Mouse (Mus musculus) limb, embryonic 11.5 days (tissue): ENCODE results near the gene Scd1. TPM values are rescaled to one million over a fixed set of nuclear protein-coding genes. Genes with fewer than 3 reads are reported as not detected.

Source experiments
- ATAC-seq: fragments of 200-750 bp; cut with Nextera tagmentation; 2 replicates; pipeline ENCODE4 v1.8.0; 2017; ENCODE audit warnings: low read depth; ENCODE audit not compliant: insufficient number of reproducible peaks, low FRiP score, low TSS enrichment
- DNase-seq: peaks from one replicate; pipeline ENCODE4 v3.0.0-alpha.2; 2015; ENCODE audit warnings: low spot score
- H3K27ac ChIP-seq: fragments of 300-500 bp; sonication (generic); replicated peaks from 2 replicates; pipeline ENCODE4 v1.5.1; 2014; ENCODE audit warnings: low read depth, mild to moderate bottlenecking, low read length
- H3K27me3 ChIP-seq: fragments of 300-500 bp; sonication (generic); 2 replicates; pipeline ENCODE4 v1.6.1; 2014; ENCODE audit warnings: mild to moderate bottlenecking, low read length, mixed read lengths; ENCODE audit not compliant: control insufficient read depth, insufficient read depth
- H3K36me3 ChIP-seq: fragments of 300-500 bp; sonication (generic); 2 replicates; pipeline ENCODE4 v1.6.1; 2014; ENCODE audit warnings: mild to moderate bottlenecking, low read length, moderate library complexity, mixed read lengths; ENCODE audit not compliant: control insufficient read depth, insufficient read depth
- H3K4me1 ChIP-seq: fragments of 300-500 bp; sonication (generic); 2 replicates; pipeline ENCODE4 v1.6.1; 2014; ENCODE audit warnings: low read length, mixed read lengths; ENCODE audit not compliant: control insufficient read depth, insufficient read depth
- H3K4me2 ChIP-seq: fragments of 300-500 bp; sonication (generic); 2 replicates; pipeline ENCODE4 v1.6.1; 2014; ENCODE audit warnings: low read depth, mild to moderate bottlenecking, moderate library complexity; ENCODE audit not compliant: severe bottlenecking
- H3K4me3 ChIP-seq: fragments of 300-500 bp; sonication (generic); 2 replicates; pipeline ENCODE4 v1.5.1; 2014; ENCODE audit warnings: low read depth, low read length
- H3K9ac ChIP-seq: fragments of 300-500 bp; sonication (generic); 2 replicates; pipeline ENCODE4 v1.6.1; 2014; ENCODE audit warnings: mild to moderate bottlenecking, low read length
- H3K9me3 ChIP-seq: fragments of 300-500 bp; sonication (generic); 2 replicates; pipeline ENCODE4 v1.6.1; 2016; ENCODE audit warnings: low read length; ENCODE audit not compliant: control insufficient read depth
- WGBS: fragments of 180-500 bp; shearing (Covaris S2); extraction: QIAGEN DNeasy Blood & Tissue Kit; methylation state at CpG from one replicate; pipeline ENCODE4 v1.1.7; 2014; 5-methylcytosine and 5-hydroxymethylcytosine counted together
- polyA plus RNA-seq: library from polyadenylated mRNA; unstranded; fragments of >200 nt; fragmentation: Nextera tagmentation; extraction: Ambion mirVana; gene quantifications from 2 replicates; pipeline ENCODE4 v1.2.1, GENCODE M21; 2014

Gene Scd1
- polyA plus RNA-seq, 1 experiment from 2014 or later, result 16.7 TPM

DNA sequence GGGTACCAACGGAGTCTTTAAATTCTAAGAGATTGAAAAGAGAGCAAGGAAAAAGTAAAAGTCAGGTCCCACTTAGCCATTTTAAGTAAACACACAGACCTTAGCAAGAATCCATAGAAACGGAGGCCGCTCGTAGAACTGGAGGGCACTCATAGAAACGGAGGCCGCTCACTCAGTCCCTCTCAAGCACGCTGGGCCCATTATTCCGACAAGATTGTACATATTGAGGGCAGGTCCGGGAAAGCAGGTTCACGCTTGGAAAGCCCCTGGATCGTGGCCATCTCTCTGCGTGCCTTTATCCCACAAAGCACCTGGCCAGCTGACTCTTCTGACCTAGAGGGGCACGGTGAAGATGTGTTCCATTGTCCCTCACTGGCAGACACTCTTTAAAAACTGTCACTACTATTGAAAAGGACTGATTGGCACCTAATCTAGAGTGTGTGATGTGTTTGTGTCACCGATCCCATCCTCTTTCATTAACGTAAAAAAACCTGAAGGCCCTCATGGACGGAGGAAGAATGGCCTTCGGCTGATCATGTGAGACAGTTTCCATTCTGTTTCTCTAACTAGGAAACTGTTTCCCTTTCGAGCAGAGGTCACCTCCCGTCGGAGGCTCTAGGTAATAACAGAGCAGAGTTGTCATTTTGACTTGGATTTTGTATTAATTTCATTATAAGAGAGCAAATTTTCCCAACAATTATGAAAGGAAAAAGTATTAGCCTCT is 2.8 kb upstream of the Scd1 start:
- H3K27ac ChIP-seq, result no peak overlapping the region
- H3K4me3 ChIP-seq, result no peak overlapping the region
- no peaks in the 10 kb centered on the region for H3K9me3 ChIP-seq
- ATAC-seq (no peak), DNase-seq (no peak)
- no peak overlapping the region for H3K4me2 ChIP-seq
- no peaks in the 10 kb centered on the region for H3K27me3 ChIP-seq
- 92% methylated on average over 20 of the region's 20 CpGs for WGBS
- no peaks in the 10 kb centered on the region for H3K36me3 ChIP-seq
- H3K4me1 ChIP-seq, result peaks cover 11% of the 10 kb centered on the region
- no peak overlapping the region for H3K9ac ChIP-seq

- Histone ChIP-seq H3K4me3 (peak overlapping the region; percentile 55), H3K36me3 (peaks cover 2% of the 10 kb centered on the region; the same call in 1 of the 2 replicates), H3K27ac (no peak overlapping the region; the same call in 1 of the 2 replicates), H3K27me3 (no peaks in the 10 kb centered on the region), H3K4me2 (peak overlapping the region; percentile 74), H3K4me1 (peaks cover 11% of the 10 kb centered on the region), H3K9me3 (no peaks in the 10 kb centered on the region), H3K9ac (no peak overlapping the region; the same call in 1 of the 2 replicates)
- WGBS, result 68% methylated on average over 4 of the region's 4 CpGs
- no peak for DNase-seq
- ATAC-seq, result no peak
These were observed 916 bp upstream of the Scd1 start for GRCm38 (mm10) chr19:44408595-44408994.

GRCm38 (mm10) chr19:44408223-44408545 is 505 bp upstream of the Scd1 start:
- DNase-seq, result peak; percentile 73
- H3K36me3 ChIP-seq, result peaks cover 2% of the 10 kb centered on the region; the same call in 1 of the 2 replicates
- H3K9me3 ChIP-seq, result no peaks in the 10 kb centered on the region
- H3K27me3 ChIP-seq, result no peaks in the 10 kb centered on the region
- peaks cover 11% of the 10 kb centered on the region for H3K4me1 ChIP-seq
- ATAC-seq, result peak; percentile 69; the same call in 1 of the 2 replicates
- peak overlapping the region; percentile 74 for H3K4me2 ChIP-seq
- peak overlapping the region; percentile 55 for H3K4me3 ChIP-seq
- WGBS, result under 1% methylated on average over 14 of the region's 14 CpGs
- peak overlapping the region; percentile 48; the same call in 1 of the 2 replicates for H3K27ac ChIP-seq
- H3K9ac ChIP-seq, result peak overlapping the region; percentile 50; the same call in 1 of the 2 replicates

GRCm38 (mm10) chr19:44403546-44403945 is 4.1 kb downstream of the Scd1 start:
- peaks cover 9% of the 10 kb centered on the region for H3K36me3 ChIP-seq
- H3K9ac ChIP-seq, result no peak overlapping the region
- no peaks in the 10 kb centered on the region for H3K27me3 ChIP-seq
- WGBS, result 84% methylated on average over 6 of the region's 6 CpGs
- H3K9me3 ChIP-seq, result no peaks in the 10 kb centered on the region
- DNase-seq (no peak), ATAC-seq (no peak)
- H3K4me2 ChIP-seq, result no peak overlapping the region
- H3K4me1 ChIP-seq, result peaks cover 11% of the 10 kb centered on the region
- no peak overlapping the region for H3K27ac ChIP-seq
- no peak overlapping the region for H3K4me3 ChIP-seq

DNA sequence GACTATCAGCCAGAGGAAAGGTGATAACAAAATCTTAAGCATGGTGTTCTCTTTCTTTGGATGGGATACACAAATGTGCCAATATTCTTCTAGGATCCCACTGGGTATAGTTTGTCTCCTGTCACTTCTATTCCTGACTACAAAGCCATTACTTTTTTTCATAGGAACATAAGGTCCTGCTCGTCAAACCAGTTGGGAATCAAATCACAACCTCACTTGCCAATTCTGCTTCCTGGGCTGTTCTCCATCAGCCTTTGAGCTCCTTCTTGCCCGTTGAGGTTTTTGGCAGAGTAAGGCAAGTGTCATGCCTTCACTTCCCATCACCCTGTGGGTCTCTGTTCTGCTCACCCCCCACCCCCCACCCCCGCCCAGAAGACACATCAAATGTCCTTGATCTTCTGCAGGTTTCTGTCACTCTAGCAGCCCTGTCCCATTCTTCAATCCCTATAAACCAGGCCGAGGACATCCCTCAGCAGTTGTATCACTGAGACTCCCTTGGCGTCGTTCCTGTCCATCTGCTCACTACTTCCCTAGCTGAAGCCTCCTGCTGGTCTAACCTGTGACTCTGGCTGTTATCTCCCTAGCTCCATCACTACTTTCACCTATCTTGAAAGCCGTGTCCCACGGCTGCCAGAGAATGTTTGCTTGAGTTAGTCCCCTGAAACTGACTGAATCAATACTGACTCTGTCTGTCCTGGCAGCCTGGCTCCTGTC is 7.0 kb downstream of the Scd1 start:
- Histone ChIP-seq H3K4me3 (no peak overlapping the region), H3K4me2 (no peak overlapping the region), H3K9ac (no peak overlapping the region), H3K36me3 (peaks cover 12% of the 10 kb centered on the region), H3K9me3 (no peaks in the 10 kb centered on the region), H3K27me3 (no peaks in the 10 kb centered on the region), H3K4me1 (no peaks in the 10 kb centered on the region), H3K27ac (no peak overlapping the region)
- ATAC-seq (no peak), DNase-seq (no peak)
- WGBS, result 87% methylated on average over 8 of the region's 8 CpGs

GRCm38 (mm10) chr19:44400076-44400475 is 7.6 kb downstream of the Scd1 start:
- DNase-seq, result no peak
- Histone ChIP-seq H3K4me1 (no peaks in the 10 kb centered on the region), H3K27ac (no peak overlapping the region), H3K27me3 (no peaks in the 10 kb centered on the region), H3K4me3 (no peak overlapping the region), H3K36me3 (peaks cover 12% of the 10 kb centered on the region), H3K9ac (no peak overlapping the region), H3K9me3 (no peaks in the 10 kb centered on the region), H3K4me2 (no peak overlapping the region)
- WGBS, result 96% methylated on average over 18 of the region's 18 CpGs
- ATAC-seq, result no peak

- WGBS, result 87% methylated on average over 5 of the region's 5 CpGs
- H3K4me2 ChIP-seq, result no peak overlapping the region
- H3K9ac ChIP-seq, result no peak overlapping the region
- no peak overlapping the region for H3K4me3 ChIP-seq
- no peaks in the 10 kb centered on the region for H3K9me3 ChIP-seq
- peaks cover 9% of the 10 kb centered on the region; the same call in 1 of the 2 replicates for H3K36me3 ChIP-seq
- no peaks in the 10 kb centered on the region for H3K27me3 ChIP-seq
- no peak for DNase-seq
- H3K27ac ChIP-seq, result no peak overlapping the region
- no peak for ATAC-seq
- no peaks in the 10 kb centered on the region for H3K4me1 ChIP-seq
These were observed 10.9 kb downstream of the Scd1 start for GRCm38 (mm10) chr19:44396742-44397141.

DNA sequence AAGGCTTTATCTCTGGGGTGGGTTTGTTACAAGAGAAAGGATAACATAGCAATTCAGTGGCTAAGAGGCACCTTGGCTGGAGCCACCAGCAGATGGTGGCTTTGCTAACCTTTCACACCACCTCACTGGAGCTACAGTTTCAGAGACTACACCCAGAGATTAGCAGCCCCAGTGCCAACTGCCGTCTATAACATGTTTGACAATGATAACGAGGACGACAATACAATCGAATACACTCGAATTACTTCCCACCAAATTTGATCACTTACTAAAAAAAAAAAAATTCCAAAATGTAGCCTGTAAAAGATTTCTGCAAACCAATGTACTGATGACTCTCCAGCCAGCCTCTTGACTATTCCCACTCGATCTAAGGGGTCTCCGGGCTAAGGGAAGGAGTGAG is 12.7 kb downstream of the Scd1 start:
- 84% methylated on average over 7 of the region's 7 CpGs for WGBS
- no peak overlapping the region for H3K27ac ChIP-seq
- H3K4me2 ChIP-seq, result no peak overlapping the region
- no peak for DNase-seq
- no peaks in the 10 kb centered on the region for H3K27me3 ChIP-seq
- no peak overlapping the region for H3K4me3 ChIP-seq
- H3K36me3 ChIP-seq, result peaks cover 7% of the 10 kb centered on the region; the same call in 1 of the 2 replicates
- no peaks in the 10 kb centered on the region for H3K9me3 ChIP-seq
- no peak for ATAC-seq
- H3K4me1 ChIP-seq, result no peaks in the 10 kb centered on the region
- no peak overlapping the region for H3K9ac ChIP-seq
